Mouse (Mus musculus): ENCODE results near the gene Cwh43.

Gene Cwh43

DNA sequence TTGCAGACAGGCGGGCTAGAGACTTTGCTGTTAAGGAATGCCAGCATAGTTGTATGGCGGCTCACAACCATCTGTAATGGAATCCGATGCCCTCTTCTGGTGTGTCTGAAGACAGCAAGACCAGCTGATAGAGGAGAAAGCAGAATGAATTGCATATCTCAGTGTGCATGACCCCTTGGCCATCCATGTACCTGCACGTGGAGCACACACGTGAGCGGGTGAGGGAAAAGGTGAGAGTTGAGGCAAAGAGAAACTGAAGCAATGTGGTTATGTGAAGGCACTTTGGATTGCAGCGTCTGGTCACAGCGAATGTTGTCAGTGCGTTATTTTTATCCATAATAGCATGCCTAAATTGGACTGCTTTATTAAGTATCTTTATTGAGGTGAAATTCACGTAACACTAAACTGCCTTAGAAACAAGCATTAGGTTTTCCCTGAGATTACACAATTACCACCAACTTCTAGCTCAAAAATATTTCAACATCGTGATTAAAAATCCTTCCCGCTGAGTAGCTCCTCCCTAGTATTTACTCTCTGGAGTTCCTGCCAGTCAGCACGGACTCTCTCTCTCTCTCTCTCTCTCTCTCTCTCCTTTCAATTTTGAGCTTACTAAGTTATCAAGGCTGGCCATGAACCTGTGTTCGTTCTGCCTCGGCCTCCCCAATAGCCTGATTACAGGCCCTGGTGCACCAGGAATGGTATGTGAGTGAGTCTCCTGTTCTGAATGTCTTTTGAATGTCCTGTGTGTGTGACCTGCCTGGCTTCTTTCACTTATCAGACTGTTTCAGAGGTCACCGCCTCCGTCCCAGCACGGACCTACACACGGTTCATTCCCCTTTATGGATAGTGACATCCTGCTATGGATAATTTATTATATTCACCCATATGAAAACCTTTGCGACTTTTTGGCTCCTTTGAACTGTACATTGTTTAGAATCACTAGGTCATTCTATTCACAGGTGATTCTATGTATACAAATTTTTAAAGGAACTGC, 68.8 kb downstream of the Cwh43 start:
- WGBS = 91% methylated on average over 20 of the region's 20 CpGs

DNA sequence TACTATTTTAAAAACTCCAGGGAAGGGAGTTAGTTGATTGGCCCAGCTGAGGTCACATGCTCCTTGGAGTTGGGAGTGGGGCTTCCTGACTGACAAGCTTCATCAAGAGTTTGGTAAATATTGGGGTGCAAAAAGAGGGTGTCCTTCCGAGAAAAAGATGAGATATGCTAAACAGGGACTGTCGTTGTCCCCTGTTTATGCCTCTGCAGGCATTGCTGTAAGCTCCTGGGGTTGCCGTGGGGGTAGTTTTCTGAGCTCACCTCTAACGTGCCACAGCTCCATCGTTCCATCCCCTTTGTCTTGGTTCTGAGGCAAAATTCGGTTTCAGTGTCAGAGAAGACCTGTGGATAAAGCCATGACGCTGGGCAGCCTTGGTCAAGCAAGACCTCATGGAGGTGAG, 74.8 kb downstream of the Cwh43 start, which contains the start of gene Dcun1d4:
TSS of gene Dcun1d4 (plus strand) at position 301 of the 400 bp plus-strand sequence.
- WGBS = 88% methylated on average over 7 of the region's 7 CpGs

DNA sequence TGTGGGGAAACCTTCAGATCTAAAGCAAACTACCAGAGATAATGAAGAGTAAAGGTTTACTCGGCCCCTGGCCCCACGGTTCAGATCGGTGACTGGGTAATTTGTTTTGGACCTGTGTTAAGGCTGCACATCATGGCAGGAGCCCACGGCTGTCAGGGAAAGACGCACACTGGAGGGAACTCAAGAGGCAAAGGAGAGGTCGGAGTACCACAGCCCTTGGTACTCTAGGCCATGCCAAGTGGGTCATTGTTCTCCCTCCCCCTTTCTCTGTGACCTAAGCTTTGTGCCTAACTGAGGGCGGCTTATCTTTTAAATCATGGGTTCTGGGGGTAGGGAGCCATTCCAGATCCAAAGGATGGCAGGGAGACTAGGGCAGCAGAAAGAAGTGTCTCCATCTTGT, 75.5 kb downstream of the Cwh43 start:
- 92% methylated on average over 7 of the region's 7 CpGs for WGBS

GRCm38 (mm10) chr5:73482381-73482780, 76.5 kb downstream of the Cwh43 start:
- WGBS = 80% methylated on average over 1 of the region's 1 CpGs

- WGBS = 56% methylated on average over 5 of the region's 5 CpGs
Measured at GRCm38 (mm10) chr5:73484016-73484615, 78.2 kb downstream of the Cwh43 start.

DNA sequence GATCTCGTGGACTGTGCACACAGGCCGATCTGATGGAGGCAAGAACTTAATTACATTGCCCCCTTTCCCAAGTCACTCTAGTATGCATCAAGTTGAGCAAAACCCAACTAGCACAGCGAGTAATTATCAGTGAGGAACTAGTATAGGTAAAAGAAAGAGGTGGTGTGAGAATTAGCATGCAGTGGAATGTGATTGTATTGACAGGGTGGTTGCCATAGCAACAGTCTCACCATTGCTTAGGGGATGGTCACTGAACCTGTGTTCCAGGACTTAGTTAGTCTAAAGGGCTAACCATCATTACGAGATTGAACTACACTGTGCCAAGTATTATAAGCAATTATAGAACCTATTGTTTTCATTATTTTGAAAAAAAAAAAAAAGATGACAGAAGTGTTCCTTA, 80.6 kb downstream of the Cwh43 start:
- WGBS = 69% methylated on average over 4 of the region's 4 CpGs

DNA sequence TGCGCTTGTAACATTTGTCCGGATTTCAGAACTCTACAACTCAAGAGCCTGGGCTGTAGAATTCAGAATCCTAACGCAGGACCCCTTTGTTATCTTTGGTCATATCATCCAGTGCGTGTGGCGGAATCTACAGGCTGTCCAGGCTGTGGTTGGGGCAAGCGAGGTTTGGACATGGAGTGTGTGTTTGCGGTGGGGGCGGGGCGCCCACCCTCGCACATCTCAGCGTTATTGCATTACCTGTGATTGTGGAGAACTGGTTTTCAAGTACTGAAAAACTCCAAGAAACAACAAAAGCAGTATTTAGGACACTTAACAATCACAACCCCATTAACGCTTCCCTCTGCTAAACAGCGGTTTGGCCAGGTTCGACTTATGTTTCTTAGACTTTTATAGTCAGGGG, 84.0 kb downstream of the Cwh43 start:
- 7% methylated on average over 14 of the region's 14 CpGs for WGBS

DNA sequence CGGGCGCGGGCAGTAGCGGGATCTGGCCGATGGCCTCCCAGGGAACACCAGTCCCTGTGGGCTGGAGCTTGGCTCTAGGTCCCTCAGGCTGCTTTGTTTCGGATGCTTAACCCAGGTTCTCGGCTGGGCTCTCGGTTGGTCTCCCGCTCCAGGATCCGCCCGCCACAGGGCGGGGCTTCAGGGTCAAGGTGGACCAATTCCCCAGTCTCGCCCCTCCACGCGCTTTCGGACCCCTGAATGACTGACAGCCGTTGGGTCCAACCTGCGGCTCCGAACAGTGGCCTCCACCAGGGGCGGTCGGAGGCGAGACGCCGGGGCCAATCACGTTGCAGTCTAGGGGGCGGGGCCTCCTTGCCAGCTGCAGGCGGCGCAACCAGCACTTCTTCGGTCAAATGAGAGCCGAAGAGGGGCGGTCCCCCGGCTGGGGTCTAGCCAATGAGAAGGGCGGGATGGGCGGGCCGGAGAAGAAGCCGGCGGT, 84.8 kb downstream of the Cwh43 start:
- 1% methylated on average over 37 of the region's 37 CpGs for WGBS

DNA sequence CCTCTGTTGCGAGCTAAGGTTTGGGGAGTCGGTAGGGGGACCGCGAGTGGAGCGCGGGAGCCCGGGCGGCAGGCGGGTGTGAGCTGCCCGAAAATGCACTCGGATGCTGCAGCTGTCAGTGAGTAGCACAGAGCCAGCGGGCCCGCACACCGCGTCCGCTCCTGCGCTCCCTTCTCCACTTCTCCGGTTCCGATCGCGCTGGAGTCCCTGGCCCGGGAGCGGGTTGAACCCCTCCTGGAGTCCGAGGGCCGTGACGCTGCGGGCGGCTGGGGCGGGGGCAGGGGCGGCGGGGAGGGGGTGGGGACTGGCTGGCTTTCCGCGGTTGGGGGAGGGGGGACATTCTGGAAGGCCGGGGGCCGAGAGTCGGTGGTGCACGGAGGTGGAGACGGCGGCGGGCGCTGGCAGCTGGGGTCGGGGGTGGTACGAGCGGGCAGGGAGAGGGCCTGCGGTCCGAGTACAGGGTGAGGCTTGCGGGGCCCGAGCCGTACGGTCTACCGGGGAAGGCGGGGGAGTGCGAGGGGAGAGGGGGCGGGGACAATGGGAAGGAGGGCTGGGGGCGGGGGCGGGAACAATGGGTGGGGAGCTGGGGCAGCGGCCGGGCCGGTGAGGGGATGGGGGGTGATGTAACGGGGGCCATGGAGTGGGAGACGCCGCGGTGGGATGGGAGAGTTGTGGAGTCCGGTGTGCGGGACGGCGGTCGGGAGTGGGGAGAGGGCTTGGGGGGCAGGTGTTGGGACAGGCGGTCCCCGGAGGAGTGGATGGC, 85.4 kb downstream of the Cwh43 start:
- under 1% methylated on average over 64 of the region's 70 CpGs for WGBS

- WGBS = 1% methylated on average over 59 of the region's 59 CpGs
Measured at GRCm38 (mm10) chr5:73491837-73492720, 86.2 kb downstream of the Cwh43 start.

GRCm38 (mm10) chr5:73497401-73497800, 91.5 kb downstream of the Cwh43 start:
- 36% methylated on average over 3 of the region's 3 CpGs for WGBS

- WGBS = 77% methylated on average over 8 of the region's 8 CpGs
Measured at GRCm38 (mm10) chr5:73498559-73498958, 92.7 kb downstream of the Cwh43 start.

DNA sequence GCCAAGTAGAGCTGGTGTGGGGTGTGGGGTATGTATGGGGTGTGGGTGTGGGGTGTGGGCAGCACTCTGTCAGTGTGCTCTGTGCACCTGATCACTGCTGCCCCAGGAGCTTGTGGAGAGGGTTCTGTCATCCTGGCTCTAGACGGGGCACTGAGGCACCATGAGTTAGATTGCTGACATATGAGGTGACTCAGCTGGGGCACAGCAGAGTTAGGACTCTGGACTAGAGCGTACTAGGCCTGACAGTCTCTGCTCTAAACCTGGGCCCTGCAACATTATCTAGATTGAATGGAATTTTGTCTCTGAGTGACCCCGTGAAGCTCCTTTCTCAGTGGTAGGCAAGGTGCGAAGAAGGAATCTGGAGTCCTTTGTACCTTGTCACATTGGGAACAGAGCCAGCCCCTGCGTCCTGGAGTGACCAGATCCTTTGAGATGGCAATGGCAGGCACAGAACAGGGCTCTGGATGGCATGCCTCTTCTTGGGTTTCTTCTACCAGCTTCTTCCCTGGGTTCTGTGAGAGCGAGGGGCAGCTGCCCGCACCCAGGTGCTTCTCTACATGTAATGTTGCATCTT, 95.1 kb downstream of the Cwh43 start:
- 71% methylated on average over 7 of the region's 7 CpGs for WGBS

- 93% methylated on average over 9 of the region's 9 CpGs for WGBS
Measured at GRCm38 (mm10) chr5:73502422-73502821, 96.5 kb downstream of the Cwh43 start.
